Mouse (Mus musculus): ENCODE data around the gene Rps6ka4. TPM values are rescaled to one million over a fixed set of nuclear protein-coding genes. Genes with fewer than 3 reads are reported as not detected.

The Rps6ka4 gene
- total RNA-seq, 1 experiment from 2014 or later, result 3.3 TPM

- no peak for ATAC-seq (replicated peaks in 1 of 2; ENCODE audit: insufficient read depth in 1 of 2, low FRiP score in 2 of 2, low TSS enrichment in 1 of 2, low read depth in 1 of 2, poor library complexity in 2 of 2, severe bottlenecking in 2 of 2)
Measured at GRCm38 (mm10) chr19:6855225-6856031, 15.0 kb upstream of the Rps6ka4 start.

DNA sequence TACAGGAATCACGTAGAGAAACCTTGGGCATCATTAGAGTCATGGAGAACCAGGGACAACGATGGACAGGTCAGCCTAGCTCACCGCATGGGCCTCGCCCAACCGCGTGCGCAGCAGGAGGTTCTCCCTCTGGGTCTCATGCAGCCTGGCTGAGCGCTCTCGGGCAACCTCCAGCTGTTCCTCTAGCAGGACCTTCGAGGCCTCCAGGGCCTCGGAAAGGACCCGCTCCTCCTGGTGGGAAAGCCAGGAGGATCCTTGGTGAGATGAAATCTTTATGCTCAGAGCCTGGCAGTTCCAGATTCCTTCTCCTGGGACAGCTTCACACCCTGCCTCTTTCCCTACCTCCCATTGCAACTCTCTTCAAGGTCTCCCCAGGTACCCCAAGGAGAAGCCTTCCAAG lies 14.2 kb upstream of the Rps6ka4 start:
- ATAC-seq (replicated peaks in 1 of 2; ENCODE audit: insufficient read depth in 1 of 2, low FRiP score in 2 of 2, low TSS enrichment in 1 of 2, low read depth in 1 of 2, poor library complexity in 2 of 2, severe bottlenecking in 2 of 2), result no peak

GRCm38 (mm10) chr19:6853903-6854302 lies 13.5 kb upstream of the Rps6ka4 start:
- no peak for ATAC-seq (replicated peaks in 1 of 2; ENCODE audit: insufficient read depth in 1 of 2, low FRiP score in 2 of 2, low TSS enrichment in 1 of 2, low read depth in 1 of 2, poor library complexity in 2 of 2, severe bottlenecking in 2 of 2)

GRCm38 (mm10) chr19:6852393-6853305 lies 12.2 kb upstream of the Rps6ka4 start:
- no peak for ATAC-seq (replicated peaks in 1 of 2; ENCODE audit: insufficient read depth in 1 of 2, low FRiP score in 2 of 2, low TSS enrichment in 1 of 2, low read depth in 1 of 2, poor library complexity in 2 of 2, severe bottlenecking in 2 of 2)

DNA sequence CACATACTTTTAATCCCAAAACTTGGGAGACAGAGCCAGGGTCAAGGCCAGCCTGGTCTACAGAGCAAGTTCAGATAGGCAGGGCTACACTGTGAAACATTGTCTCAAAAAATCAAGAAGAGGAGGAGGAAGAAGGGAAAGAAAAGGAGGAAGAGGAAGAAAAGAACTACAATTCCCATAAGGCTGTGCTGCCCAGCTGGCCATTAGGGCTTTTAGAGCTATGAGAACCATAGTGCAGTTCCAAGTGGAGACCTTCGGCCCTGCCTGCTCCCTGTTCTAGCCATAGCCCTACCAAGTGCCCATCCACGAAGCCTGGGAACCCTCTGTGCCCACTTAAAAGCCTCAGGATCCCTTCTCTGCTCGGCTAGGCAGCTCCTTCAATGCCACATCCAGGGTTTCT lies 11.1 kb upstream of the Rps6ka4 start:
- ATAC-seq (replicated peaks in 1 of 2; ENCODE audit: insufficient read depth in 1 of 2, low FRiP score in 2 of 2, low TSS enrichment in 1 of 2, low read depth in 1 of 2, poor library complexity in 2 of 2, severe bottlenecking in 2 of 2), result no peak

DNA sequence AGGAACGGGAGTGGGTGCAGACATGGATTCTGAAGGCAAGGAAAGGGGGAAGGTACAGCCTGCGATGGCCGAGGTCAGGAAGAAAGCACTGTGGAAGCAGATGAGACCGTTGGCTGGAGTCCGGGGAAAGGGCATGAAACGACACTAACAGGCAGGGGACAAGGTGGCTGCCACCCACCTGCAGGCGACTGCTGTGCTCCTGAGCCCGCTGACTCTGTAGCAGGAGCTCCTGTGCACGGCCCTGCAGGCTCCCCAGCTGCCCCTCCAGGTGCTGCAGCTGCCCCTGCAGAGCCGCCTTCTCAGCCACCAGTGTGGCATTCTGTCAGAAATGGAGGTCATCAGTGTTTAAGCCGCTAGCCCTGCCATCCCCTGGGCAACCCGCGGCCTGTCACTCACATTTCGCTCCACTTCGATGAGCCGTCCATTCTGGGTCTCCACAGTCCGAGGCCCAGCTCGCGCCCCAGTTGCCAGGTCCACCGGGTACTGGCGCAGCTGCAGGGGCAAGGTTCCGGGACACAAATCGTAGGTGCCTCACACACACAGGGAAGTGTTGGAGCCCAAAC lies 9.2 kb upstream of the Rps6ka4 start:
- ATAC-seq (replicated peaks in 1 of 2; ENCODE audit: insufficient read depth in 1 of 2, low FRiP score in 2 of 2, low TSS enrichment in 1 of 2, low read depth in 1 of 2, poor library complexity in 2 of 2, severe bottlenecking in 2 of 2), result no peak

DNA sequence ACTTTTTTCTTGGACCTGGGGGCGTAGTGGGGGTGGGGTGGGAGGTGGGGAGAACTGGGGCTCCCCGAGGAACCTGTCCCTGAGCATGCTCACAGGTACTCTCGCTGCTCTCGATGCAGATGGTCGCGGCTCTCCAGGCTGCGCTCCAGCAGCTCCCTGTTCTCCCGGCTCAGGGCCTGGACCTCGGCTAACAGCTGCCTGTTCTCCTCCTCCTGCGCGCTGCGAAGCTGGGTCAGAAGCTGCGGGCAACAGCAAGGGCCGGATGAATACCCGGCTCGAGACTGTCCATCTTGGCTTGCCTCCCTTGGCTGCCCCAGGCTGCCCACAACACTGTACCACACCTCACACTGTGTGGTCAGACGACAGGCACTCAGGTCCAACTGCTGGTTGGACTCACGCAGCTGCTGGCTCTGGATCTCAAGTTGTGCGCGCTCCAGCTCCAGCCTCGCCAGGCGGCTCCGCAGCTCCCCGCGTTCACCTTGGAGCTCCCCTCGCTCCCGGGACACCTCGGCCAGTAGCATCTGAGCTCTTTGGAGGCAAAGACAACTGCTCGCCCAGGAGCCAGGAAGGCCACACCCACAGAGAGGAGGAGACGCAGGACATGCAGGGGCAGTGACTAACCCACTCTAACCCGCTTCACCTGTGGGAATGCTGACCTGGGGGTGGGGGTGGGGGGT lies 7.5 kb upstream of the Rps6ka4 start:
- ATAC-seq (replicated peaks in 1 of 2; ENCODE audit: insufficient read depth in 1 of 2, low FRiP score in 2 of 2, low TSS enrichment in 1 of 2, low read depth in 1 of 2, poor library complexity in 2 of 2, severe bottlenecking in 2 of 2), result no peak

- ATAC-seq (replicated peaks in 1 of 2; ENCODE audit: insufficient read depth in 1 of 2, low FRiP score in 2 of 2, low TSS enrichment in 1 of 2, low read depth in 1 of 2, poor library complexity in 2 of 2, severe bottlenecking in 2 of 2), result no peak
Measured at GRCm38 (mm10) chr19:6846050-6846449, 5.6 kb upstream of the Rps6ka4 start.

DNA sequence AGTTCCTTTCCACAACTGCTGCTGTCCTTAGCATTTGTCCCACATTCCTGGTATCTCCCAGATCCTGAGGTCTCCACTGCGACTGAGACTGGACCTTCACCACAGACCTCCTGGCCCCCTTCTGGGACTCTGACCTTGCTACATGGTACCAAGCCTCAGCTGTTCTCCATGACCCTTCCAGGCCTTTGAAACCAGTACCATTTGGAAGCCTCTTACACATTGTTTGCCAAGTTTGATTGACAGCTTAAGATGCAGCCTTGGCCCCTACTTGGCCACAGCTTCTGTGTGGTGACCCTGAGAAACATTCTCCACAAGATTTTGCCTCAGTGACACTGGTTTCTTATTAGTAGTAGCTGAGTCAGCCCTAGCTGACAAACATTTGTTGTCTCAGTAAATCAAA lies 1.9 kb upstream of the Rps6ka4 start:
- no peak for ATAC-seq (replicated peaks in 1 of 2; ENCODE audit: insufficient read depth in 1 of 2, low FRiP score in 2 of 2, low TSS enrichment in 1 of 2, low read depth in 1 of 2, poor library complexity in 2 of 2, severe bottlenecking in 2 of 2)

GRCm38 (mm10) chr19:6841292-6841597 lies 809 bp upstream of the Rps6ka4 start:
- ATAC-seq (replicated peaks in 1 of 2; ENCODE audit: insufficient read depth in 1 of 2, low FRiP score in 2 of 2, low TSS enrichment in 1 of 2, low read depth in 1 of 2, poor library complexity in 2 of 2, severe bottlenecking in 2 of 2), result no peak

DNA sequence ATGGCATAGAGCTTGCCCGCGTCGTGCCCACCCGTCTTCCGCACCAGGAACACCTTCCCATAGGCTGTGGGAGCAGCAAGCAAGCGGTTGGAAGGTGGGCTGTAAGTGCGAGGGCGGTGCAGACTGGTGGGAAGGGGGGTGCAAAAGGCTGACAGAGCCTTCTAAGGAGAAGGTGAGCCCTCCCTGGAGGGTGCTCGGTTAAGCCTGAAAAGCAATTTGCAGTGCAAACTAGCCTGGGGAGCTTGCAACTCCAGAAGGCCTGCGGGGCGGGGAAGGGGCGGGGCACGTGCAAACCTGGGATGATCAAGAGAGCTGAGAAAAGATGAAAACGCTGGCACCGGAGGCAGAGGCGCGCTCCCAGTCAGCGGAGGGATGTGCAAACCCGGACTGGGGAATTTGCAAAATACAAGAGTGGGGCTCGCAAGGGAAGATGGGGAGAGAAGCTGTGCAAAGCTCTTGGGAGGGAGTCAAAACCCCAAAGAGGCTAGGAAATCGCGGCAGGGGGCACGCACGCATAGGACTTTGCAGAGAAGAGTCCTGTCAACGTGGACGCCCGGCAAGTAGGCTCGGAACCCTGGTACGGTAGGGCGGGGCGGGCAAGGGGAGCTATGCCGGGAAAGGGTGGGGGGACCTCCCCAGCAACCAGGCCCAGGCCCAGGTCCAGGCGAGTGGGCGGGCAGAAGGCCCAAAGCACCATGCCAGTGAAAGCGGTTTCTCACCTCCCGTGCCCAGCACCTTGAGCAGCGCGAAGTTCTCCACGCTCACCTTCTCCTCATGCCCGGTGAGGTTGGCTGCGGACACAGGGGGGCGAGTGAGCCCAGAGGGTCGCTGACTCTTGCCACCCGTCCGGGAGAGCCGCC lies 591 bp downstream of the Rps6ka4 start:
- ATAC-seq (replicated peaks in 1 of 2; ENCODE audit: insufficient read depth in 1 of 2, low FRiP score in 2 of 2, low TSS enrichment in 1 of 2, low read depth in 1 of 2, poor library complexity in 2 of 2, severe bottlenecking in 2 of 2), result peak in 1 of 2 experiments; percentile 30; a peak in 2 of 4 replicates

- no peak; a peak in 1 of 4 replicates for ATAC-seq (replicated peaks in 1 of 2; ENCODE audit: insufficient read depth in 1 of 2, low FRiP score in 2 of 2, low TSS enrichment in 1 of 2, low read depth in 1 of 2, poor library complexity in 2 of 2, severe bottlenecking in 2 of 2)
Measured at GRCm38 (mm10) chr19:6832363-6832762, 8.1 kb downstream of the Rps6ka4 start.

DNA sequence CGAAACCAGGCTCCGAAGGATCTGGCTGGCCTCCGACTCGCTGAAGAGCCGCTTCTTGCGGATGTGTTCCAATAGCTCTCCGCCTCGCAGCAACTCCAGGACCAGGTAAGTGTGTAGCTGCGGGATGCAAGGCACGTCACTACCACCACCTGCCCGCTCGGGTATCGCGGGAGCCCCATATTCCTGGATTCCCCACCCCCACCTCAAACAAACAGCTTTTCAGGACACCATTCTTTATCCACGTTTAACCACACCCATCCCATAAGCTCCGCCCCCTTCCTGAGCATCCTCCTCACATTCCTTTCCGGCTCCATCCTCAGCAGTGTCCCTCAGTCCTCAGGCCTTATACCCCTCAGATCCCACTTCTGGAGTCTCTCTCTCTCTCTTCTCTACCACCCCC lies 9.1 kb downstream of the Rps6ka4 start:
- ATAC-seq (replicated peaks in 1 of 2; ENCODE audit: insufficient read depth in 1 of 2, low FRiP score in 2 of 2, low TSS enrichment in 1 of 2, low read depth in 1 of 2, poor library complexity in 2 of 2, severe bottlenecking in 2 of 2), result no peak

DNA sequence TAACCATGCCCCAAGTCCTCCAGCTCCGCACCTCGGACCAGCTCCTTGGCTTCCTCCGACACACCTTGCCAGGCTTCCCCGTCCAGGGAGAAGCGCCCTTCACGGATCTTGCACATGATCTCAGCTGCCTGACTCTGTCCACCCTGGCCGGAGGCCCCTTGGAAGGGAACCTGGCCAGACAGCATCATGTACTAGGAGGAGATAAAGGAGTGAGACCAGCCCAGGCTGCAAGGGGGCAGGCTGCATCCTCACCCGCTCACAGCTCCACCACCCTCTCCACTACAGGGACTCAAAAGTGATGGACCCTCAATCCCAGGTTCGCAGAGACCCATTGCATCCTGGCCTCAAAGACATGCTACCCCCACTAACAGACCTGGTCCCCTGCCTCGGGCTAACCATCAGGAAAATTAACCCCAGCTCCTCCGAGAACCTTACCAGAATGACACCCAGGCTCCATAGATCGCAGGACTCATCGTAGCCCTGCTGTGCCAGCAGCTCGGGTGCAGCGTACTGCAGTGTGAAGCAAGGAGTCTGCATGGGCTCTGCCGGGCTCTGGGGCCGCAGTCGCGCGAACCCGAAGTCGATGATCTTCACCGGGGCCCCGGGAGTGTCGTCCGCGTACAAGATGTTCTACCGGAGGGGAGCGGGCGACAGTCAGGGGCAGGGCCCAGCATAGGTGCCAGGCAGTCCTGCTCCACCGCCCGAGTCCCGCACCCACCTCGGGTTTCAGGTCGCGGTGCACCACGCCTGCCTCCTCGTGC lies 9.7 kb downstream of the Rps6ka4 start:
- no peak for ATAC-seq (replicated peaks in 1 of 2; ENCODE audit: insufficient read depth in 1 of 2, low FRiP score in 2 of 2, low TSS enrichment in 1 of 2, low read depth in 1 of 2, poor library complexity in 2 of 2, severe bottlenecking in 2 of 2)

- no peak for ATAC-seq (replicated peaks in 1 of 2; ENCODE audit: insufficient read depth in 1 of 2, low FRiP score in 2 of 2, low TSS enrichment in 1 of 2, low read depth in 1 of 2, poor library complexity in 2 of 2, severe bottlenecking in 2 of 2)
Measured at GRCm38 (mm10) chr19:6829870-6830555, 10.4 kb downstream of the Rps6ka4 start.

DNA sequence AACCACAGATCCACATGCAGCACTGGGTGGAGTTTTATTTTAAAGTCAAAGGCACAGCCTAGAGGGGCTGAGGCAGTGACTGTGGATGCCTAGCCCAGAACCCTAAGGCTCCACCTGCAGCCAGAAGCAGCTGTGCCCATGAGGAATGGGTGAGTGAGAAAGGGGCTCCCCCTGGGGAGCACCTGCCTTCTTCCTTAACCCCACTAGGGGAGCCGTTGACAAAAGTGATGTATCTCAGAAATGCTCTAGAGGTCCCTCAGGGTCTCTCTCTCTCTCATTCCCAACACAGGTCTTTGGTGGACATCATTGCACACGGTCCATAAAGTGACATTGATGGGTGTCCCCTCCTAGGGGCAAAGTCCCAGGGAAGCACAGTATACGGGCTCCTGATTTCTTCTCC lies 11.4 kb downstream of the Rps6ka4 start:
- peak in 1 of 2 experiments; percentile 19; a peak in 1 of 4 replicates for ATAC-seq (replicated peaks in 1 of 2; ENCODE audit: insufficient read depth in 1 of 2, low FRiP score in 2 of 2, low TSS enrichment in 1 of 2, low read depth in 1 of 2, poor library complexity in 2 of 2, severe bottlenecking in 2 of 2)
